Mouse (Mus musculus) hindbrain, embryonic 10.5 days (tissue): ENCODE measurements at regions not wholly inside any gene's neighbourhood (a gene's known extent, or its start where the extent isn't known, plus 50 kb on each side); places are given as distances from the start of the nearest gene placed in this dataset.
"Not testable (repeated sequence)": the region's sequence is repeated elsewhere in the genome, so short reads cannot be mapped to it uniquely, and the experiment has no call there.

Experiments
- DNase-seq: peaks from one replicate; pipeline ENCODE4 v3.0.0-alpha.2; 2017; ENCODE audit warnings: low spot score
- H3K27ac ChIP-seq: fragments of 300-500 bp; sonication (generic); 2 replicates; pipeline ENCODE4 v1.5.1; 2016; ENCODE audit warnings: mild to moderate bottlenecking, moderate library complexity
- H3K27me3 ChIP-seq: fragments of 300-500 bp; sonication (generic); 2 replicates; pipeline ENCODE4 v1.6.1; 2016; ENCODE audit warnings: mild to moderate bottlenecking; ENCODE audit not compliant: poor library complexity, insufficient read depth, severe bottlenecking
- H3K36me3 ChIP-seq: fragments of 300-500 bp; sonication (generic); 2 replicates; pipeline ENCODE4 v1.6.1; 2016; ENCODE audit warnings: mild to moderate bottlenecking, moderate library complexity
- H3K4me1 ChIP-seq: fragments of 300-500 bp; sonication (generic); replicated peaks from 2 replicates; pipeline ENCODE4 v1.6.1; 2016; ENCODE audit warnings: mild to moderate bottlenecking
- H3K4me3 ChIP-seq: fragments of 300-500 bp; sonication (generic); 2 replicates; pipeline ENCODE4 v1.5.1; 2016; ENCODE audit warnings: mild to moderate bottlenecking, moderate library complexity
- H3K9me3 ChIP-seq: fragments of 300-500 bp; sonication (generic); 2 replicates; pipeline ENCODE4 v1.6.1; 2016; ENCODE audit warnings: mild to moderate bottlenecking, moderate library complexity
- WGBS: fragments of 180-500 bp; shearing (Covaris S2); methylation state at CpG from one replicate; pipeline ENCODE4 v1.1.7; 2016; 5-methylcytosine and 5-hydroxymethylcytosine counted together

- no peaks in the 10 kb centered on the region for H3K27me3 ChIP-seq
- no peaks in the 10 kb centered on the region for H3K4me1 ChIP-seq
- DNase-seq: peak; percentile 44
- H3K27ac ChIP-seq: no peak overlapping the region
- 23% methylated on average over 4 of the region's 4 CpGs for WGBS
- no peaks in the 10 kb centered on the region for H3K9me3 ChIP-seq
- no peak overlapping the region for H3K4me3 ChIP-seq
- H3K36me3 ChIP-seq: no peaks in the 10 kb centered on the region
These were observed 124.0 kb downstream of the Akain1 start for GRCm38 (mm10) chr17:69563165-69563564.

DNA sequence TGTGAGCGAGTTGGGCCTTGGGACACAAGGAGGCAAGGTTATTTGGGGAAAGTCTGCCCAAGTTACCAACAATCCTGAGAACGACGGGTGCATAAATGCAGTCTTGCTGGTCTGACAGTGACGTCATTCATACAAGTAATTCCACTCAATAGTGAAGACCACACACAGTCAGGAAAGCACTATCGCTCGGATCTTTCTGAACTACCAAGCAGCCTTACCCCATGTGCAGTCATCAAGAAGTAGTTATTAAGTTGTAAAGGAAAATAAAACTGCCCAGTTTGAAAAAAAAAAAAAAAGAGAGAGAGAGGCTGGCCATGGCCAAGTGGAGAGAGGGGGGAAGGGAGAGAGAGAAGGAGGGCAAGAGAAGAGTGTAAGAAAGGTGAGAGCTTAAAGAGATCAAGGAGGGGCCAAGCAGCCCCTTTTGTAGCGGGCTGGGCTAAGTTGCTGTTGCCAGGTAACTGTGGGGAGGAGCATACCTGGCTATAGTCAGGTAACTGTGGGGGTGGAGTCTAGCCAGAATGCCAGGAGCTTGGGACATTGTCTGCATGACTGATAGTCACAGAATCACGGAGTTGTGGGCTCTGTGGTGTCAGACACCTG lies 132.0 kb downstream of the Akain1 start:
- 70% methylated on average over 8 of the region's 8 CpGs for WGBS
- not testable (repeated sequence) for DNase-seq, H3K4me1 ChIP-seq

DNA sequence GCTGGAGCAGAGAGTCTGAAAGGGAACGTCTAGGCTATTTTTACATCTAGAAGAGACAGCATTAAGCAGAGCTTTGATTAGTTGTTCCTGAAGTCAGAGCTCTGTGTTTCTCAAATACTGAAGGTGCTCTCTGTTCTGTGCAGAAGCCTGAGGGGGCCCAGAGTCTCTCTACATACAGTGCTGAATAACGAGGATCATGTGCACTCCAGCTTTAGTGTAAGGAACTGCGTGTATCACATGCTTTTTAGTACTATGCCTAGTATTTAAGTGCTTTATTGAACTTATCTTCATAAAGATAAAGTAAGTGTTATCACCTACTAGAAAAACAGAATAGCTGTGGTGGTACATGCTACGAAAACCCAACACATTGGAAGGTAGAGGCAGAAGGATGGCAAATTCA lies 151.4 kb downstream of the Akain1 start:
- no peak for DNase-seq
- Histone ChIP-seq H3K4me1 (no peaks in the 10 kb centered on the region), H3K36me3 (no peaks in the 10 kb centered on the region), H3K9me3 (no peaks in the 10 kb centered on the region), H3K4me3 (no peak overlapping the region), H3K27me3 (no peaks in the 10 kb centered on the region), H3K27ac (no peak overlapping the region)
- WGBS: 83% methylated on average over 4 of the region's 4 CpGs

More for the DNA sequence above, 132.0 kb downstream of the Akain1 start:
- not testable (repeated sequence) for H3K36me3 ChIP-seq, H3K27me3 ChIP-seq, H3K27ac ChIP-seq, H3K4me3 ChIP-seq, H3K9me3 ChIP-seq

DNA sequence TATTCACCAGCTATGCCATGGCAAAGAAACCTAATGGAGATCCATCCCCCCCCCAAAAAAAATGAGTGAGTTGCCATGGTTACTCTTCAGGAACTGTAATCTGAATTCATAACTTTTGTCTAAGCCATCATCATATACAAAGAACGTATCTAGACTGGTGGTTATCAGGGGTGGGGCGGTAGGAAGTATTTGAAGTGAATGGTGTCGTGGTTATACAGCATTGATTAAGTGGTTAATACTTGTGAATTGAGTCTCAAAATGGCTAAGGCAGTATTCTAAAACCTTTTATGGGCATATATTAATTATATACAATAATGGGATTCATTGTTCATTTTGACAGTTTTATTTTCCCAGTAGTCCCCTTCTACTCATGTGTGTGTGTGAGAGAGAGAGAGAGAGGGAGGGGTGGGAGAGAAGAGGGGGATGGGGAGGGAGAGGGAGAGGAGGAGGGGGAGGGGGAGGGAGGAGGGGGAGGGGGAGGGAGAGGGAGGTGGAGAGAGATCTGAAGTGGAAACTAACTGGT lies 158.7 kb downstream of the Akain1 start:
- Histone ChIP-seq H3K27ac (no peak overlapping the region), H3K4me1 (no peaks in the 10 kb centered on the region), H3K36me3 (no peaks in the 10 kb centered on the region), H3K27me3 (no peaks in the 10 kb centered on the region), H3K4me3 (no peak overlapping the region), H3K9me3 (no peaks in the 10 kb centered on the region)
- DNase-seq: no peak
- 89% methylated on average over 3 of the region's 3 CpGs for WGBS

DNA sequence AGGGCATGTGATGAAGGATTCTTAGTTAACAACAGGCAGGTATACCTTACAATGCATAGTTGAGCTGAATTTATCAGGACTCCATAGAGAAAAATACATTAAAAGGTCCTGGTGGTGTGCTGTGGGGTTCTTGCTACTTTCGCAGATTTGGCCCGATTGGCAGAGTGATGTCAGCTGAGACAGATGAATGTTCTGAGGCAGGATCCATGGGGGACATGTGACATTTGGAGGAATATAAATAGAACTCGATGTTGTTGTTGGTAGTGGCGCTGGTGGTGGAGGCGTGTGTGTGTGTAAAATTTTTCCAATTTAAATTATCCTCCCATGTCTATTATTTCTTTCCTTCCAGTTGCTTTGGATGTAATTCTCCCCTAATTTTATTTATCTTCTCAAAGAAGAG lies 159.3 kb downstream of the Akain1 start:
- WGBS: 93% methylated on average over 5 of the region's 5 CpGs
- no peak for DNase-seq

DNA sequence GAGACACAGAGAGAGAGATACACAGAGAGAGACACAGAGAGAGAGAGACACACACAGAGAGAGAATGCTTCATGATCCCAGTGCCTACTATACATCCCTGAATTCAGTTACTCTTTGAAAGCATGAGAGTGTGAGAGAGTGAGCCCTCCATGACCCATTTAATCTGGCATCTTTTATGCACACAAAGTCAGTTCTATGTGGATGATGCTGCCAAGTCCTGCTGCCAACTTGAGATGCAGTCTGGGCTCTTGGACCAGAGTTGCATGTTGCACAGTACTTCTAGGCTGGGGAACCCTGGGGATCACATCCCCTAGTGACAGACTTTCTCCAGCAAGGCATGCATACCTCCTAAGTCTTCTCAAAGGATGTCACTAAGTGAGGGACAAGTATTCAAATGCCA lies 164.5 kb downstream of the Akain1 start:
- no peaks in the 10 kb centered on the region for H3K4me1 ChIP-seq
- H3K4me3 ChIP-seq: no peak overlapping the region
- H3K27me3 ChIP-seq: no peaks in the 10 kb centered on the region
- H3K9me3 ChIP-seq: no peaks in the 10 kb centered on the region
- DNase-seq: no peak
- H3K36me3 ChIP-seq: no peaks in the 10 kb centered on the region
- H3K27ac ChIP-seq: no peak overlapping the region

More for the DNA sequence above, 159.3 kb downstream of the Akain1 start:
- Histone ChIP-seq H3K36me3 (no peaks in the 10 kb centered on the region), H3K4me1 (no peaks in the 10 kb centered on the region), H3K4me3 (no peak overlapping the region), H3K27ac (no peak overlapping the region), H3K27me3 (no peaks in the 10 kb centered on the region), H3K9me3 (no peaks in the 10 kb centered on the region)

- Histone ChIP-seq H3K36me3 (no peaks in the 10 kb centered on the region), H3K4me1 (no peaks in the 10 kb centered on the region), H3K27ac (no peak overlapping the region), H3K27me3 (no peaks in the 10 kb centered on the region), H3K4me3 (no peak overlapping the region), H3K9me3 (no peaks in the 10 kb centered on the region)
- no peak for DNase-seq
- 67% methylated on average over 6 of the region's 6 CpGs for WGBS
These were observed 165.6 kb downstream of the Akain1 start for GRCm38 (mm10) chr17:69604698-69605097.

DNA sequence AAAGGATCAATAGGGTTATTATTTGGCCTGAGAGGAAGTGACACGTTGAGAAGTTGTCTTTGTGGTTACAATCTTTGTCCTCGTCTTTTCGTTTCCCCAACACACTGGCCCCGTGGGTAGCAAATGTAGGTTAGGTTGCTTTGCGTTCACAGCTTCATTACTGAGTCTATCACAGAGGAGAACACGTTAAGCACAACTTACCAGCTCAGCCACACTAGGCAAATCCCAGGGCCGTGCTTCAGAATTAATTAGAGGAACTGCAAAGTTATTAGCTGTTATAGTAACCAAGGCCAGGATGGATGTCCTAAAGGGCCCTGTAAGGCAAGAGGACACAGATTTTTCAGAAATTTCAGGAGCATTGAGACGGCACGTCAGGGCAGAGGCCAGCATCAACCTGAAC lies 166.3 kb downstream of the Akain1 start:
- WGBS: 89% methylated on average over 9 of the region's 9 CpGs
- Histone ChIP-seq H3K9me3 (no peaks in the 10 kb centered on the region), H3K4me3 (no peak overlapping the region), H3K27me3 (no peaks in the 10 kb centered on the region), H3K36me3 (no peaks in the 10 kb centered on the region), H3K4me1 (no peaks in the 10 kb centered on the region), H3K27ac (no peak overlapping the region)
- no peak for DNase-seq

GRCm38 (mm10) chr17:69631411-69631810 lies 192.3 kb downstream of the Akain1 start:
- no peaks in the 10 kb centered on the region for H3K36me3 ChIP-seq
- H3K27ac ChIP-seq: no peak overlapping the region
- no peak for DNase-seq
- no peak overlapping the region for H3K4me3 ChIP-seq
- H3K27me3 ChIP-seq: no peaks in the 10 kb centered on the region
- H3K9me3 ChIP-seq: no peaks in the 10 kb centered on the region
- WGBS: 85% methylated on average over 3 of the region's 3 CpGs
- H3K4me1 ChIP-seq: no peaks in the 10 kb centered on the region

- H3K27me3 ChIP-seq, H3K36me3 ChIP-seq, H3K9me3 ChIP-seq, H3K27ac ChIP-seq, H3K4me1 ChIP-seq, DNase-seq, H3K4me3 ChIP-seq: not testable (repeated sequence)
- whole genome bisulfite sequencing: 85% methylated on average over 2 of the region's 2 CpGs
These were observed 211.4 kb downstream of the Akain1 start for GRCm38 (mm10) chr17:69650496-69650895.

DNA sequence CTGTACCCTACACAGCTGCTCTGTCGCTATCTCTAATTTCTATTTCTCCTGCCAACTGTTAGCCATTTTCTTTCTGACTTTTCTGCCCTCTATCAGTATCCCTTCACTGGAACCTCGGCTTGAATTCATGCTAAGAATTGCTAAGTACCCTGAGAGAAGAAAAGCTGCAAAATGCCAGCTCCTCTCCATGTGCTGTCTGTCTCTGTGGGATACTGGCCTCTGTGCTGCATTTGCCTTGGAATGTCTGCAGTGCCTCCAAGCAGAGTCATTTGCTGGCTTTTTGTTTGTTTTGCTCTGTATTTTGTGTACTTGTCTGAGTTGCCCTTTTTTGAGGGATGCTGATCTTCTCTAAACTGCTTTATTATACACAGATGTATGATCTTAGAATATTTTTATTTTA lies 215.5 kb downstream of the Akain1 start:
- no peak overlapping the region for H3K27ac ChIP-seq
- WGBS: 37% methylated on average over 2 of the region's 2 CpGs

DNA sequence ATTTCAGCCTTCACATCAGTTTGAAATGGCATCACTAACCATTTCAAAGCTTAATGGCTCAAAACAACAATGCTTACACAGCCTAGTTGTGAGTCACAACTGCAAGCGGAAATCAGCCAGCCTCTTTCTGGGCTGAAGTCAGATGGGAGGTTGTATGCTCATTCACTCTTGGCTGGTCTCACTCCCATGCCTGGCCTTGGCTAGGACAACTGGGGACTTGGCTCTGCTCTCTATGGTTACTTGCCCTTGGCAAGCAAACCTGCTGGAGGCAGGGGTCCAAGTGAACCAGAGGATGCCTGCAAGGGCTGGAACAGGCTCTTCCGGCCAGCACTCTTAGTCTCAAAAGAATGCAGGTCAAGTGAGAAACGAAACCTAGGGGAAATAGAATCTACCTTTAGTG lies 233.4 kb downstream of the Akain1 start:
- WGBS: 89% methylated on average over 3 of the region's 3 CpGs
- H3K9me3 ChIP-seq: no peaks in the 10 kb centered on the region
- no peak for DNase-seq

More for the DNA sequence above, 215.5 kb downstream of the Akain1 start:
- 0 out of 2 replicates have a peak, but pooled peaks cover 5% of the 10 kb centered on the region for H3K9me3 ChIP-seq
- no peaks in the 10 kb centered on the region for H3K4me1 ChIP-seq
- DNase-seq: no peak
- no peak overlapping the region for H3K4me3 ChIP-seq
- H3K27me3 ChIP-seq: no peaks in the 10 kb centered on the region
- no peaks in the 10 kb centered on the region for H3K36me3 ChIP-seq

DNA sequence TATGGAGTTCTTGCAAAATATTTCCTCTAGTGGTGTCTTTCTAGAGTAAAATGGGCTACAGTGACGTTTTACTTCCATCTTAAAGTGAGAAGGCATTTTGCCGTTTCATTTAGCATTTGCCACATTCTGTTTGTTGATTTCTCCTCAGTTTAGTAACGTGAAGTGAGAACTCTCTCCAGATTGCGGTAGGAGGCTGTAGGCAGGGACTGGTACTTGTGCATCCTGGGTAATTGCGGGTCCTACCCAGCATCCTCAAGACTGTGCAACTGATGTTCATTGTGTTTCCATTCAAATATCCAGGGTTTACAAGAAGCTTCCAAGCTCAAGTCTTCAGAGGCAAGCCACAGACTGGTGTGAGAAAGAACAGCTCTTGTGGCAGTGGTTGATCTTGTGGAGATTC lies 244.0 kb downstream of the Akain1 start:
- H3K4me3 ChIP-seq: no peak overlapping the region
- no peaks in the 10 kb centered on the region for H3K9me3 ChIP-seq
- DNase-seq: no peak
- H3K36me3 ChIP-seq: no peaks in the 10 kb centered on the region
- H3K27ac ChIP-seq: no peak overlapping the region
- no peaks in the 10 kb centered on the region for H3K27me3 ChIP-seq
- no peaks in the 10 kb centered on the region for H3K4me1 ChIP-seq
- WGBS: 87% methylated on average over 5 of the region's 5 CpGs

More for the DNA sequence above, 233.4 kb downstream of the Akain1 start:
- Histone ChIP-seq H3K27me3 (no peaks in the 10 kb centered on the region), H3K36me3 (no peaks in the 10 kb centered on the region), H3K27ac (no peak overlapping the region), H3K4me1 (no peaks in the 10 kb centered on the region), H3K4me3 (no peak overlapping the region)
